Mouse (Mus musculus) olfactory bulb, adult 2 months (tissue): ENCODE results near the gene Strip1.

ENCODE experiments used
- CTCF ChIP-seq: fragments of 200-500 bp; IDR thresholded peaks from 2 replicates; pipeline ENCODE4 v1.5.1; 2012; ENCODE audit warnings: low read depth, mild to moderate bottlenecking, low read length, moderate library complexity; ENCODE audit not compliant: insufficient read depth
- POLR2A ChIP-seq: fragments of 200-500 bp; IDR thresholded peaks from 2 replicates; pipeline ENCODE4 v1.6.1; 2012; ENCODE audit warnings: mild to moderate bottlenecking, low read depth, low read length, moderate library complexity; ENCODE audit not compliant: insufficient read depth

DNA sequence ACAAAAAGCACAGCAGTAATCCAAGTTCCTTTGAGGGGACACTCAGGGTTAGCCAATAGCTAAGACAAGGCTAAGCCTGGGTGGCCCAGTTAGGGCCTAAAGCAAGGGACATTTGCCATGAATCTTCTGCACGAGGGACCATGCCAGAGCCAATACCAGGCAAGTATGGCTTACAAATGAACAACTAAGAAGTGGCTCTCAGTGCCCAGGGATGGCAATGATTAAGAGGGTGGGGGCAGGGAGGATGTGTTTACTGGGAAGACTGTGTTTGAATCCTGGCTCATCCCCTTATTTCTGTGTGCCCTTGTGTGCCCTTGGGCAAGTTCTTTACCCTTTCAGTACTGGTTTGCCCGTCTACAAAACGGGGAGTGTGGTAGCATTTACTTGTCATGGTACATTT, 22.1 kb downstream of the Strip1 start:
- TF ChIP-seq CTCF (no peak), POLR2A (no peak)
